Mouse (Mus musculus): Measurements from ENCODE around the gene Tmod3. TPM values are rescaled to one million over a fixed set of nuclear protein-coding genes. Genes with fewer than 3 reads are reported as not detected.
A peak's percentile ranks its signal among the peaks of the same experiment; 100 is the strongest.

Tmod3 gene
- total and polyA plus RNA-seq, 3 experiments, result 29.9 to 46.4 TPM; not detected in 1

DNA sequence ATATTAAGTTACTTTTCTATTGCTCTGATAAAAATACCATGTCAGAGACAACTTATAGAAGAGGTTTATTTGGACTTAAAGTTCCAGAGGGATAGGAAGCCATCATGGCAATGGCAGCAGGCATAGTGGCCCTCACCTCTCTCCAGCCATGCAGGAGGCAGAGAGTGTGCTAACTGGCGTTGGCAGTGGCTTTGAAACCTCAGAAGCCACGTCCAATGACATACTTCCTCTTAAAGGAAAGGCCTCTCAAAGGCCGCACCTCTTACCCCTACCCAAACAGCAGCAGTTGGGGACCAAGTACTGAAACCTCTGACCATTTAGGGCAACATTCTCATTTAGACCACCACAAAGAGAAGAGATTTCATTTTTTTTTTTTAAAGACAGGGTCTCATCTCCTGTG lies 82.2 kb downstream of the Tmod3 start:
- Histone ChIP-seq H3K9ac (ENCODE audit: control insufficient read depth, low read depth, low read length, poor library complexity, severe bottlenecking) (no peak overlapping the region), H3K4me3 (ENCODE audit: control insufficient read depth in 1 of 2, insufficient read depth in 1 of 2, low read depth in 2 of 2, low read length in 2 of 2) (no peak overlapping the region), H3K27me3 (ENCODE audit: control insufficient read depth in 1 of 2, insufficient read depth in 2 of 2, low read length in 2 of 2) (no peaks in the 10 kb centered on the region), H3K9me3 (replicated peaks; ENCODE audit: insufficient read depth, low read length) (no peaks in the 10 kb centered on the region), H3K79me2 (ENCODE audit: control insufficient read depth, insufficient read depth, low read length, poor library complexity) (no peaks in the 10 kb centered on the region), H3K4me1 (ENCODE audit: control insufficient read depth in 1 of 2, insufficient read depth in 2 of 2, low read length in 2 of 2) (no peaks in the 10 kb centered on the region), H3K27ac (ENCODE audit: control insufficient read depth, low read depth, low read length) (no peak overlapping the region), H3K36me3 (ENCODE audit: control insufficient read depth in 1 of 2, insufficient read depth in 2 of 2, low read length in 2 of 2) (no peaks in the 10 kb centered on the region)
- no peak for TF ChIP-seq NELFE (IDR thresholded peaks at IDR 0.05; ENCODE audit: low read depth, low read length)
- TF ChIP-seq ZKSCAN1 (IDR thresholded peaks at IDR 0.05; ENCODE audit: low read depth, low read length), result no peak
- no peak for TF ChIP-seq CHD1 (IDR thresholded peaks at IDR 0.05; ENCODE audit: low read depth, low read length)
- DNase-seq (ENCODE audit: low read depth, low spot score), result peak; percentile 40

GRCm38 (mm10) chr9:75468297-75468696 lies 91.2 kb downstream of the Tmod3 start:
- TF ChIP-seq HCFC1 (IDR thresholded peaks at IDR 0.05; ENCODE audit: low read depth, low read length), result peak; percentile 44; the same call in 1 of the 2 replicates
- TF ChIP-seq KAT2A (conservative IDR thresholded peaks at IDR 0.05; ENCODE audit: low read depth, low read length), result no peak
- peak; percentile 23 to 51 (median 46) for TF ChIP-seq CTCF (IDR thresholded peaks at IDR 0.05 in 2 of 3, conservative IDR thresholded peaks at IDR 0.05 in 1 of 3; ENCODE audit: control insufficient read depth in 1 of 3, insufficient read depth in 1 of 3, low read depth in 2 of 3, low read length in 3 of 3, poor library complexity in 1 of 3, severe bottlenecking in 1 of 3)
- DNase-seq (ENCODE audit: low read depth, low spot score), result peak; percentile 58
- no peak overlapping the region for H3K27ac ChIP-seq (ENCODE audit: control insufficient read depth, low read depth, low read length)
- no peaks in the 10 kb centered on the region for H3K79me2 ChIP-seq (ENCODE audit: control insufficient read depth, insufficient read depth, low read length, poor library complexity)
- no peaks in the 10 kb centered on the region for H3K4me1 ChIP-seq (ENCODE audit: control insufficient read depth in 1 of 2, insufficient read depth in 2 of 2, low read length in 2 of 2)
- H3K36me3 ChIP-seq (ENCODE audit: control insufficient read depth in 1 of 2, insufficient read depth in 2 of 2, low read length in 2 of 2), result peaks cover 0 to 3% of the 10 kb centered on the region in 2 experiments; a peak in 2 of 4 replicates
- H3K9ac ChIP-seq (ENCODE audit: control insufficient read depth, low read depth, low read length, poor library complexity, severe bottlenecking), result no peak overlapping the region
- H3K27me3 ChIP-seq (ENCODE audit: control insufficient read depth in 1 of 2, insufficient read depth in 2 of 2, low read length in 2 of 2), result no peaks in the 10 kb centered on the region
- H3K9me3 ChIP-seq (replicated peaks; ENCODE audit: insufficient read depth, low read length), result no peaks in the 10 kb centered on the region
- H3K4me3 ChIP-seq (ENCODE audit: control insufficient read depth in 1 of 2, insufficient read depth in 1 of 2, low read depth in 2 of 2, low read length in 2 of 2), result no peak overlapping the region

DNA sequence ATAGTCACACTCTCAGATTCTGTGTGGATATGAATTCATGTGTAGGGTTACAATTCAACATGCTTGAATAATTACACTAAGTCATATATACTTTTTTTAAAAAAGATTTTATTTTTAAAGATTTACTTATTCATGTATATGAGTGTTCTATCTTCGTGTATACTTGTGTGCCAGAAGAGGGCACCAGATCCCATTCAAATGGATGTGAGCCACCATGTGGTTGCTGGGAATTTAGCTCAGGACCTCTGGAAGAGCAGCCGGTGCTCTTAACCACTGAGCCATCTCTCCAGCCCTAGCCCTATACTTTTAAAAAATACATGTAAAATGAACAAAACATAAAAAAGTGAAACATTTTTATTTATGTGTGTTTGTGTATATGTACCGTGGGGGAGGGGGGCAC lies 91.9 kb downstream of the Tmod3 start:
- no peak overlapping the region for H3K4me3 ChIP-seq (ENCODE audit: control insufficient read depth in 1 of 2, insufficient read depth in 1 of 2, low read depth in 2 of 2, low read length in 2 of 2)
- H3K9ac ChIP-seq (ENCODE audit: control insufficient read depth, low read depth, low read length, poor library complexity, severe bottlenecking), result no peak overlapping the region
- no peaks in the 10 kb centered on the region for H3K27me3 ChIP-seq (ENCODE audit: control insufficient read depth in 1 of 2, insufficient read depth in 2 of 2, low read length in 2 of 2)
- no peaks in the 10 kb centered on the region for H3K9me3 ChIP-seq (replicated peaks; ENCODE audit: insufficient read depth, low read length)
- no peaks in the 10 kb centered on the region for H3K4me1 ChIP-seq (ENCODE audit: control insufficient read depth in 1 of 2, insufficient read depth in 2 of 2, low read length in 2 of 2)
- H3K36me3 ChIP-seq (ENCODE audit: control insufficient read depth in 1 of 2, insufficient read depth in 2 of 2, low read length in 2 of 2), result peaks cover 0 to 3% of the 10 kb centered on the region in 2 experiments; a peak in 2 of 4 replicates
- peak; percentile 24 for DNase-seq (ENCODE audit: low read depth, low spot score)
- H3K79me2 ChIP-seq (ENCODE audit: control insufficient read depth, insufficient read depth, low read length, poor library complexity), result no peaks in the 10 kb centered on the region
- no peak overlapping the region for H3K27ac ChIP-seq (ENCODE audit: control insufficient read depth, low read depth, low read length)
- TF ChIP-seq MYC (IDR thresholded peaks at IDR 0.05; ENCODE audit: low read depth, low read length), result 0 out of 2 replicates have a peak, but pooled peaks have one; percentile 34
- TF ChIP-seq MAX (IDR thresholded peaks at IDR 0.05; ENCODE audit: low read length), result no peak
- no peak for TF ChIP-seq ETS1 (IDR thresholded peaks at IDR 0.05; ENCODE audit: low read depth, low read length)
- TF ChIP-seq SMC3 (IDR thresholded peaks at IDR 0.05; ENCODE audit: low read depth, low read length), result peak; percentile 26; the same call in 1 of the 2 replicates
- peak in 1 of 3 experiments; percentile 41; a peak in 2 of 6 replicates for TF ChIP-seq CTCF (IDR thresholded peaks at IDR 0.05 in 2 of 3, conservative IDR thresholded peaks at IDR 0.05 in 1 of 3; ENCODE audit: control insufficient read depth in 1 of 3, insufficient read depth in 1 of 3, low read depth in 2 of 3, low read length in 3 of 3, poor library complexity in 1 of 3, severe bottlenecking in 1 of 3)
- no peak for TF ChIP-seq ZNF384 (IDR thresholded peaks at IDR 0.05; ENCODE audit: low read depth, low read length)
- TF ChIP-seq ZMIZ1 (IDR thresholded peaks at IDR 0.05; ENCODE audit: low read depth, low read length), result no peak
- peak; percentile 22 for TF ChIP-seq RAD21 (IDR thresholded peaks at IDR 0.05; ENCODE audit: low read depth, low read length)
- no peak for TF ChIP-seq POLR2AphosphoS5 (IDR thresholded peaks at IDR 0.05; ENCODE audit: borderline replicate concordance, low read depth, low read length)
- TF ChIP-seq MXI1 (IDR thresholded peaks at IDR 0.05; ENCODE audit: low read depth, low read length), result no peak

Data from MEL (cell line).